Comparison of ENCODE assay signal across 21 mouse cellular contexts in genomic region chr2:104669122-104669804, GRCm38 (mm10). TPM values are rescaled to one million over a fixed set of nuclear protein-coding genes. Genes with fewer than 3 reads are reported as not detected.
DNase-seq lines count a peak whose midpoint lies in the region; ATAC-seq and TF ChIP-seq lines count a peak whose summit lies in the region.
"Had no signal": no experiment of that assay in that cellular context is flagged by ENCODE, and none has a peak within 500 bp of the region (broad histone marks: within the 10 kb centered on the region; RNA-seq: fewer than 3 reads in every experiment).

No protein-coding gene starts in this region.

- CTCF ChIA-PET in Patski (lab: Charles Lee) = interaction anchor here (1.6 kb wide), 1 partner anchor 11 kb away, joined by 4 read pairs; no protein-coding TSS in a partner anchor

- H3K27me3 ChIP-seq in intestine, postnatal 0 days (replicated peaks; ENCODE audit: control insufficient read depth, insufficient read depth, low read length) = no peaks in the 10 kb centered on the region
- H3K27me3 ChIP-seq in intestine, embryonic 16.5 days (replicated peaks; ENCODE audit: control insufficient read depth, insufficient read depth, low read length) = no peaks in the 10 kb centered on the region
- no peaks in the 10 kb centered on the region for H3K27me3 ChIP-seq in Patski
- no peaks in the 10 kb centered on the region for H3K27me3 ChIP-seq in splenic B cell, adult 2 months (ENCODE audit: control insufficient read depth, insufficient read depth, low read length, poor library complexity, severe bottlenecking)
- H3K27me3 ChIP-seq in heart, embryonic 12.5 days (replicated peaks) = no peaks in the 10 kb centered on the region
- H3K27me3 ChIP-seq: embryonic facial prominence, embryonic 15.5 days; forebrain, embryonic 15.5 days; heart, embryonic 13.5 days; limb, embryonic 15.5 days had no signal

- no peak overlapping the region for H3K4me3 ChIP-seq in intestine, postnatal 0 days (ENCODE audit: low read depth, low read length)
- H3K4me3 ChIP-seq in intestine, embryonic 16.5 days (ENCODE audit: low read length) = no peak overlapping the region
- no peak overlapping the region for H3K4me3 ChIP-seq in heart, embryonic 12.5 days
- H3K4me3 ChIP-seq: embryonic facial prominence, embryonic 15.5 days; forebrain, embryonic 15.5 days; heart, embryonic 13.5 days; limb, embryonic 15.5 days had no signal

- peak; percentile 45 for TF ChIP-seq CTCF in intestine, postnatal 0 days (IDR thresholded peaks at IDR 0.05; ENCODE audit: low read depth)
- peak; percentile 43 for TF ChIP-seq CTCF in Patski (IDR thresholded peaks at IDR 0.05)

- no peaks in the 10 kb centered on the region for H3K9me3 ChIP-seq in intestine, postnatal 0 days (ENCODE audit: control insufficient read depth)
- H3K9me3 ChIP-seq in intestine, embryonic 16.5 days (ENCODE audit: control insufficient read depth, low read length) = no peaks in the 10 kb centered on the region
- H3K9me3 ChIP-seq in heart, embryonic 12.5 days (replicated peaks) = no peaks in the 10 kb centered on the region
- H3K9me3 ChIP-seq: embryonic facial prominence, embryonic 15.5 days; forebrain, embryonic 15.5 days; heart, embryonic 13.5 days; limb, embryonic 15.5 days had no signal

- H3K9ac ChIP-seq in intestine, postnatal 0 days (ENCODE audit: low read depth, low read length) = no peak overlapping the region
- no peak overlapping the region for H3K9ac ChIP-seq in intestine, embryonic 16.5 days (ENCODE audit: low read depth, low read length)
- H3K9ac ChIP-seq in heart, embryonic 12.5 days = no peak overlapping the region
- H3K9ac ChIP-seq: embryonic facial prominence, embryonic 15.5 days; forebrain, embryonic 15.5 days; heart, embryonic 13.5 days; limb, embryonic 15.5 days had no signal

- POLR2A ChIA-PET in Patski (lab: Charles Lee) = no interaction called here

- DNase-seq in thymus, postnatal 25 days = peak; percentile 27
- DNase-seq in thymus, postnatal 0 days (ENCODE audit: low spot score) = no peak
- DNase-seq in Patski (ENCODE audit: low read depth, low spot score) = no peak
- DNase-seq in splenic B cell, adult 2 months (ENCODE audit: low read depth, low spot score) = peak; percentile 18
- no peak for DNase-seq in left cerebral cortex, postnatal 36 days (ENCODE audit: low spot score in 2 of 2)
- DNase-seq: adrenal gland, adult 8-10 months; gastrocnemius, postnatal 14 days; layer of hippocampus, postnatal 36 days; lung, postnatal 4 days; right cerebral cortex, postnatal 14 days had no signal

- no peak overlapping the region for H3K27ac ChIP-seq in intestine, postnatal 0 days (ENCODE audit: low read depth, low read length)
- no peak overlapping the region for H3K27ac ChIP-seq in intestine, embryonic 16.5 days (ENCODE audit: low read length)
- H3K27ac ChIP-seq in heart, embryonic 12.5 days (ENCODE audit: poor library complexity, severe bottlenecking) = no peak overlapping the region
- H3K27ac ChIP-seq: embryonic facial prominence, embryonic 15.5 days; forebrain, embryonic 15.5 days; heart, embryonic 13.5 days; limb, embryonic 15.5 days had no signal

- ATAC-seq in intestine, postnatal 0 days = no peak
- no peak for ATAC-seq in intestine, embryonic 16.5 days
- ATAC-seq in Patski = no peak
- no peak for ATAC-seq in heart, embryonic 12.5 days (ENCODE audit: insufficient number of reproducible peaks, low FRiP score)
- ATAC-seq: forebrain, embryonic 15.5 days had no signal

- no peaks in the 10 kb centered on the region for H3K4me1 ChIP-seq in intestine, postnatal 0 days (replicated peaks; ENCODE audit: control insufficient read depth, insufficient read depth, low read length)
- H3K4me1 ChIP-seq in intestine, embryonic 16.5 days (ENCODE audit: control insufficient read depth, insufficient read depth, low read length) = no peaks in the 10 kb centered on the region
- peaks cover 7% of the 10 kb centered on the region; the same call in 1 of the 2 replicates for H3K4me1 ChIP-seq in heart, embryonic 12.5 days (replicated peaks)
- H3K4me1 ChIP-seq: embryonic facial prominence, embryonic 15.5 days; forebrain, embryonic 15.5 days; limb, embryonic 15.5 days had no signal

- in situ Hi-C loops in Patski (cut with MboI; ENCODE audit: low pct_unique_long_range_greater_than_20kb) = no loop called here

- no peak overlapping the region for H3K4me2 ChIP-seq in intestine, postnatal 0 days (replicated peaks; ENCODE audit: low read depth)
- no peak overlapping the region for H3K4me2 ChIP-seq in intestine, embryonic 16.5 days (ENCODE audit: low read depth, low read length)
- H3K4me2 ChIP-seq in heart, embryonic 12.5 days = no peak overlapping the region
- H3K4me2 ChIP-seq: embryonic facial prominence, embryonic 15.5 days; forebrain, embryonic 15.5 days; heart, embryonic 13.5 days; limb, embryonic 15.5 days had no signal

- peaks cover 14% of the 10 kb centered on the region; the same call in 1 of the 2 replicates for H3K36me3 ChIP-seq in intestine, postnatal 0 days (ENCODE audit: control insufficient read depth, insufficient read depth)
- H3K36me3 ChIP-seq in intestine, embryonic 16.5 days (ENCODE audit: control insufficient read depth, insufficient read depth, low read length) = peaks cover 4% of the 10 kb centered on the region; the same call in 1 of the 2 replicates
- H3K36me3 ChIP-seq in splenic B cell, adult 2 months (ENCODE audit: control insufficient read depth, insufficient read depth, low read length, poor library complexity, severe bottlenecking) = no peaks in the 10 kb centered on the region
- H3K36me3 ChIP-seq in heart, embryonic 12.5 days = peaks cover 24% of the 10 kb centered on the region

- intact Hi-C loops in left cerebral cortex, postnatal 36 days (cut with DNase I) = no loop called here

- 70% methylated on average over 6 of the region's 6 CpGs for WGBS in intestine, postnatal 0 days
- WGBS in intestine, embryonic 16.5 days = 82% methylated on average over 6 of the region's 6 CpGs
- WGBS in heart, embryonic 12.5 days = 83% methylated on average over 6 of the region's 6 CpGs

RNA-seq across cellular contexts. Expression of gene Tcp11l1, which starts 42.7 kb away (rescaled TPM):
- 16.0 and 17.2 TPM in 2 replicates for polyA plus RNA-seq in intestine, postnatal 0 days (2015; fragmentation: Nextera tagmentation; extraction: Ambion mirVana)
- 21.8 and 24.5 TPM in 2 replicates for polyA plus RNA-seq in intestine, embryonic 16.5 days (2015; fragmentation: Nextera tagmentation; extraction: Ambion mirVana)
- 12.6 and 16.4 TPM in 2 replicates for polyA plus RNA-seq in thymus, postnatal 0 days (2015; fragmentation: Nextera tagmentation; extraction: Ambion mirVana)
- polyA plus RNA-seq in Patski (2021) = 26.0 TPM
- total RNA-seq in left cerebral cortex, postnatal 36 days (2021) = 10 to 100 TPM; 38.5 to 40.7 TPM
- 34.5 and 34.6 TPM in 2 replicates for polyA plus RNA-seq in heart, embryonic 12.5 days (2016; fragmentation: Nextera tagmentation; extraction: Ambion mirVana)

RNA-seq across cellular contexts. Expression of gene Pin1rt1, which starts 46.9 kb away (rescaled TPM):
- polyA plus RNA-seq in intestine, postnatal 0 days (2015; fragmentation: Nextera tagmentation; extraction: Ambion mirVana) = not detected in 2 replicates
- not detected in 2 replicates for polyA plus RNA-seq in intestine, embryonic 16.5 days (2015; fragmentation: Nextera tagmentation; extraction: Ambion mirVana)
- polyA plus RNA-seq in thymus, postnatal 0 days (2015; fragmentation: Nextera tagmentation; extraction: Ambion mirVana) = not detected in 2 replicates
- 0.06 TPM for polyA plus RNA-seq in Patski (2021)
- total RNA-seq in left cerebral cortex, postnatal 36 days (2021) = not detected
- not detected in 2 replicates for polyA plus RNA-seq in heart, embryonic 12.5 days (2016; fragmentation: Nextera tagmentation; extraction: Ambion mirVana)
- total RNA-seq: adrenal gland, adult 8-10 months; gastrocnemius, postnatal 14 days; layer of hippocampus, postnatal 36 days; neutrophil, adult 5-6 weeks had no signal
- polyA plus RNA-seq: embryonic facial prominence, embryonic 15.5 days; heart, embryonic 13.5 days; hindbrain, embryonic 11.5 days; kidney, embryonic 14.5 days; urinary bladder, adult 2 months had no signal

Comparison
In these comparisons a context has a peak if more than half of its experiments do, and no peak if none do; other contexts are left out.
1. DNase-seq: peak in thymus, postnatal 25 days (single experiment) and splenic B cell, adult 2 months (single experiment); none in thymus, postnatal 0 days (single experiment), Patski (single experiment) and left cerebral cortex, postnatal 36 days (0 of 2).